ENCODE assay signal across 16 mouse cellular contexts in genomic region chr8:82618668-82619067, GRCm38 (mm10).
"Had no signal": no experiment of that assay in that cellular context is flagged by ENCODE, and none has a peak within 500 bp of the region (broad histone marks: within the 10 kb centered on the region; RNA-seq: fewer than 3 reads in every experiment).

No protein-coding gene starts in this region.

- DNase-seq: liver, postnatal 0 days; lung, adult 2 months; lung, postnatal 14 days; lung, postnatal 36 days; right cerebral cortex, postnatal 14 days; thymus, adult 2 months; thymus, postnatal 25 days; thymus, postnatal 4 days had no signal

- H3K4me1 ChIP-seq: lung, embryonic 15.5 days; midbrain, embryonic 13.5 days; midbrain, embryonic 15.5 days; neural tube, embryonic 12.5 days; stomach, embryonic 15.5 days had no signal

- H3K36me3 ChIP-seq: lung, embryonic 15.5 days; midbrain, embryonic 13.5 days; midbrain, embryonic 15.5 days; neural tube, embryonic 12.5 days; stomach, embryonic 15.5 days had no signal

- H3K27me3 ChIP-seq: lung, embryonic 15.5 days; megakaryocyte, embryonic 14.5 days; midbrain, embryonic 13.5 days; midbrain, embryonic 15.5 days; neural tube, embryonic 12.5 days; stomach, embryonic 15.5 days had no signal

- H3K27ac ChIP-seq: lung, embryonic 15.5 days; macrophage; midbrain, embryonic 13.5 days; midbrain, embryonic 15.5 days; neural tube, embryonic 12.5 days; stomach, embryonic 15.5 days; stomach, postnatal 0 days had no signal

- H3K4me3 ChIP-seq: lung, embryonic 15.5 days; megakaryocyte, embryonic 14.5 days; midbrain, embryonic 13.5 days; midbrain, embryonic 15.5 days; neural tube, embryonic 12.5 days; stomach, embryonic 15.5 days had no signal

- H3K9ac ChIP-seq: liver, postnatal 0 days; lung, embryonic 15.5 days; midbrain, embryonic 13.5 days; midbrain, embryonic 15.5 days; neural tube, embryonic 12.5 days; stomach, embryonic 15.5 days had no signal
